Mouse (Mus musculus): ENCODE results near the gene Gmpr2.

Gene Gmpr2

DNA sequence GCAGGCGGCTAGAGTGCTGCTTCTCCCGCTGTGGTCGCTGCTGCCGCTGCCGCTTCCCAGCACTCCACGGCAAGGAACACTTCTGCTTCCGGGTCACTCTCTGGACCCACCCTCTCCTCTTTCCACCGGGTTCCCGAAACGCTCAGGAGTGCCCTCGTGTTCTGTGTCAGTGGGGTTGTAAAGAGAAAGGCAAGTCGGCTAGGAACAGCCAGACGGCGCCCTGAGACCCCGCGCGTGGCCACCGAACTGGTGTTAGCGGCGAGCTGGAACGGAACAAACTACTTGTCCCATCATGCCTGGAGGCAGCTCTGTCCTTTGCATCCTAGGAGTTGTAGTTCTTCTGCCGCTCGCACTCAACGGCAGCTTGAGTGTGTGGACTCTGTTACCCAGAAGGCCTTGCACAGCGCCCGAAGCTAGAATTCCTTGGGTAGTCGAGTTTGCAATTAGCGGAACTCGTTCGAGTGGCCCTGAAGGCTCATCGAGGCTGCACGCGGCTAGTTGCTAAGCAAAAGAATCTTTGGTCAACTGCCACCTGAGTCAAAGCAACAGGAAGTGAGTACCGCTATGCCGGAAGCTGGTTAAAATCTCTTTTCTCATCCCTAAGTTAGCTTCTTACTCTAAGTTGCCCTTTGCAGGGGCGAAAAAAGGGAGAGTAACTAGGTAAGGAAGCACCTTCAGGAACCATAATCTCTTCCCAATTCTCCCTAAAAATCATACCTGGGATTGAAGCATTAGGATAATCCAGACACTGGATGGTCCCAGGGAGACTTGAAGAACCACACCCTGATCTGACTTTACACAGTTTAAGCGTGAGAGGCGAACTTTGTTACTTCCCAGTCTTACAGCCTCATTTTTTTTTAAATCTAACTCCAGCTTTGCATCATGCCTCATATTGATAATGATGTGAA, at the start of gene Gmpr2, which contains the start of gene Nedd8:
Gmpr2 (plus strand) TSS at position 109 of the 908 bp plus-strand sequence.
Nedd8 (minus strand) TSS at position 292 of the 908 bp plus-strand sequence.
- DNase-seq (ENCODE audit: extremely low read depth, low read depth) = peak; percentile 99

- DNase-seq (ENCODE audit: extremely low read depth, low read depth) = no peak
Observed at GRCm38 (mm10) chr14:55628077-55628827, 43.5 kb upstream of the Gmpr2 start.

DNA sequence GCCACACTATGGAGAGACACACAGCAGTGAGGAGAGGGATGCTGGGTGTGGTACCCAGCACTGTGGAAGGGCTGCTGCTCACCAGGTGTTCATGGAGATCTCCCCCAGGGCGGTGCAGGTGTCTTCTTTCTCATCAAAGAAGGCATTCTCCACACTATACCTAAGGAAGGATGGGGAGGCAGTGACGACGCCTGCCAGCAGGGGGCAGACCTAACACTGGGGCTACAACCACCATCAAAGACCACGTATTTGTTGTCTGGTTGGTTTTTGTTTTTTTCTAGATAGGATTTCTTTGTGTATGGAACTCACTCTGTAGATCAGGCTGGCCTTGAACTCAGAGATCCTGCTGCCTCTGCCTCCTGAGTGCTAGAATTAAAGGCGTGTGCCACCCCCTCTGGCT, 42.4 kb upstream of the Gmpr2 start:
- DNase-seq (ENCODE audit: extremely low read depth, low read depth) = no peak

GRCm38 (mm10) chr14:55634874-55635522, 36.7 kb upstream of the Gmpr2 start:
- no peak for DNase-seq (ENCODE audit: extremely low read depth, low read depth)

- DNase-seq (ENCODE audit: extremely low read depth, low read depth) = peak; percentile 84
Observed at GRCm38 (mm10) chr14:55635523-55636007, 36.2 kb upstream of the Gmpr2 start, which contains the start of gene Ipo4. TSS of gene Ipo4 (minus strand) at chr14:55635957.

- no peak for DNase-seq (ENCODE audit: extremely low read depth, low read depth)
Observed at GRCm38 (mm10) chr14:55637795-55638194, 33.9 kb upstream of the Gmpr2 start, which contains the start of gene Gm49378. TSS of gene Gm49378 (minus strand) at chr14:55637895.

DNA sequence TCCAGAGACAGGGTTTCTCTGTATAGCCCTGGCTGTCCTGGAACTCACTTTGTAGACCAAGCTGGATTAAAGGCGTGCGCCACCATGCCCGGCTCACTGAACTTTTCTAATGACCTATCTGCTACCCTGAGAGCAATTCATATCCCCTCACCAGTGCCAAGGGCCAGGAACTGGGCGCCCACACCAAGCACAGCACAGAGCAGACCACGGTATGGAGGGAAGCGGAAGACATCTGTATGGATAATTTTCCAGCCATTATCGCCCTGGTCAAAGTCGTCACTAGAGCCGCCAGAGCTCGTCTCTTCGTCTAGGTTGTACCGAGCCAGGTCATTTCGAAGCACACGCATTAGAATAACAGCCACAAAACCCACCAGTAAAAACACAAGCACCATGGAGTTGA, 30.9 kb upstream of the Gmpr2 start:
- no peak for DNase-seq (ENCODE audit: extremely low read depth, low read depth)

- DNase-seq (ENCODE audit: extremely low read depth, low read depth) = no peak
Observed at GRCm38 (mm10) chr14:55641291-55641690, 30.4 kb upstream of the Gmpr2 start.

DNA sequence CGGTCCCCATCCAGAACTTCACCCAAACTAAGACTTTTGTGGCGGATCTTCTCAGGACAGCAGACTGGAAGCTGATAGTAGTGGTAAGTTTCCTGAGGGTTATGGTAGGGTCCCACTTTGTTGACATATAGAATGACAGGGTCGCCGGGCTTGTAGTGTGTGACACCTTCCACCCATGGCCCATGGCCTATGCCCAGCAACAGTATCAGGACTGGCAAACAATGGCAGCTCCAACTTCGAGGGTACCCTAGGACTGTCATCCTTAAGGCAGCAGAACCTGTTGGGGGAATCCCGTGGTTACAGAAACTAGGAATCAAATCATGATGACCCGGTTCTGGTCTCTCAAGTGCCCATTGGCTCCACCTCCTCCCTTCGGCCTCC, 29.1 kb upstream of the Gmpr2 start:
- no peak for DNase-seq (ENCODE audit: extremely low read depth, low read depth)

- peak; percentile 60 for DNase-seq (ENCODE audit: extremely low read depth, low read depth)
Observed at GRCm38 (mm10) chr14:55643060-55643907, 28.5 kb upstream of the Gmpr2 start, which contains the start of gene Tm9sf1. TSS of gene Tm9sf1 (minus strand) at chr14:55643806.

DNA sequence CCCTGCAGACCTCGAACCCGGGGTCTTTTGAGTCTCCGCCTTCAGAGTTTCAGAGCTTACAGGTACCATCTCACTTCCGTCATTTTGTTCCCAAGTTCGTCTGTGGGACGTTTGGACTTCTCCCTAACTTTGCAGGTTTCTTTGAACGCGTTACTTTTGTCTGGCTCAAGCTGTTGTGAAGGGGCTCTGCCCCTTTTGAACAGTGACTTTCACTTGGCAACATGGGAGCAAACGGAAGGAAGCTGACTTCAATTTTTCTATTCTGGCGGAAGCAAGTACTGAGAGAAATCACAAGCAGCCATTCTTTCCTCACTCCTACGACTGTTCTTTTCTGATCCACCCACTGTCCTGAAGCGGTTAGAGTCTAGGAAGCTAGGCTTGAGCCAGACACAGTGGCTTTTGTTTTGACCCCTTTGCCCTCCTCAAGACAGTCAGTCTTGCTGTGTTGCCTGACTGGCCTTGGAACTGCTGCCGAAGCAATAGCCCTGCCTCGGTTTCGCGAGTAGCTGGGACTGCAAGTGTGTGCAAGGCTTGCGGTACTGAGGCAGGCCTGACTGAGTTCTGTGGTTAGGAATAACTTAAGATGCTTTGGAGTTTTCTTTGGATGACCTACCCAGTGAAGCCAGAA, 27.4 kb upstream of the Gmpr2 start:
- no peak for DNase-seq (ENCODE audit: extremely low read depth, low read depth)

DNA sequence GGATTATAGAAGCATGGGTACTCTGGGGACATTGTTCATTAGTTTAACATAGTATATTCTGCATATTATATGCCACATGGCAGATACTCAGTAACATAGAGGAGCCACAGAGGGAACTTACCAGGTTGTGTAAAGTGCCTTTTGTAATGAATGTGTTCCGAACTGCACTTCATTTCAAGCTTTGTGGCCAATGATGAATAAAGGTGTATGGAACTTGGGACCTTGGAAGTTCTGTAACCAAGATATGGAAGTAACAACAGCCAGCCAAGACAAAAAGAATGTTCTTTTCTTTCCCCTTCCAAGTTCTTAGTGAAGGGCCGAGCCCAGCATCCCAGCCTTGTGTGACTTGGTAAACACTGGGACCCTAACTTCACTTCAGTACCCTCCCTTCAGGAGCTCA, 21.9 kb upstream of the Gmpr2 start, which contains the start of gene Tssk4:
Tssk4 (plus strand) TSS at position 301 of the 400 bp plus-strand sequence.
- no peak for DNase-seq (ENCODE audit: extremely low read depth, low read depth)

DNA sequence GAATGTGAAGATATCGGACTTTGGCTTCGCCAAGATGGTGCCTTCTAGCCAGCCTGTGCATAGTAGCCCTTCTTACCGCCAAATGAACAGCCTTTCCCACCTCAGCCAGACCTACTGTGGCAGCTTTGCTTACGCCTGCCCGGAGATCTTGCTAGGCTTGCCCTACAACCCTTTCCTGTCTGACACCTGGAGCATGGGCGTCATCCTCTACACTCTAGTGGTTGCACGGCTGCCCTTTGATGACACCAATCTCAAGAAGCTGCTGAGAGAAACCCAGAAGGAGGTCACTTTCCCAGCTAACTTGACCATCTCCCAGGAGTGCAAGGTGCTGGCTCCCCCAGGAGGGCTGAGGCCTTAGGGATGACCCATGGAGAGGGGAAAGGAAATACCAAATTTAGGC, 20.2 kb upstream of the Gmpr2 start:
- DNase-seq (ENCODE audit: extremely low read depth, low read depth) = no peak

GRCm38 (mm10) chr14:55656935-55657334, 14.8 kb upstream of the Gmpr2 start:
- no peak for DNase-seq (ENCODE audit: extremely low read depth, low read depth)

GRCm38 (mm10) chr14:55658011-55658410, 13.7 kb upstream of the Gmpr2 start:
- no peak for DNase-seq (ENCODE audit: extremely low read depth, low read depth)

GRCm38 (mm10) chr14:55659960-55660573, 11.7 kb upstream of the Gmpr2 start, which contains the start of gene Mdp1:
TSS of gene Mdp1 (minus strand) at chr14:55660508.
- DNase-seq (ENCODE audit: extremely low read depth, low read depth) = peak; percentile 69

GRCm38 (mm10) chr14:55660636-55661035, 11.1 kb upstream of the Gmpr2 start:
- DNase-seq (ENCODE audit: extremely low read depth, low read depth) = no peak

- DNase-seq (ENCODE audit: extremely low read depth, low read depth) = no peak
Observed at GRCm38 (mm10) chr14:55671486-55671832, 282 bp upstream of the Gmpr2 start.

DNA sequence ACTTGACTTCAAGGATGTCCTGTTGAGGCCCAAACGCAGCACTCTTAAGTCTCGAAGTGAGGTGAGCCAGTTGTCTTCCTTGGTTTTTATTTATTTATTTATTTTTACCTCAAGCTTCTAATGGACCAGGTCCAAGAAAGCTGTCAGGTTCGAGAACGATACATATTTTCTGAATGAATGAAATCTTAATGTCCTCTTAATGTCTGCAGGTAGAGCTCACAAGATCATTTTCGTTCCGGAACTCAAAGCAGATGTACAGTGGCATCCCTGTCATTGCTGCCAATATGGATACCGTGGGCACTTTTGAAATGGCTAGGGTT, 960 bp downstream of the Gmpr2 start:
- DNase-seq (ENCODE audit: extremely low read depth, low read depth) = no peak

GRCm38 (mm10) chr14:55677615-55678014, 5.9 kb downstream of the Gmpr2 start:
- DNase-seq (ENCODE audit: extremely low read depth, low read depth) = no peak
